ENCODE assay signal across 26 mouse cellular contexts in genomic region chrX:19219727-19220126, GRCm38 (mm10).
DNase-seq lines count a peak whose midpoint lies in the region; ATAC-seq lines count a peak whose summit lies in the region.
"Had no signal": no experiment of that assay in that cellular context is flagged by ENCODE, and none has a peak within 500 bp of the region (broad histone marks: within the 10 kb centered on the region; RNA-seq: fewer than 3 reads in every experiment).

No protein-coding gene starts in this region.

- H3K4me3 ChIP-seq in liver, embryonic 16.5 days (ENCODE audit: low read depth, low read length): no peak overlapping the region
- no peak overlapping the region for H3K4me3 ChIP-seq in forebrain, embryonic 10.5 days
- H3K4me3 ChIP-seq: intestine, embryonic 15.5 days; midbrain, embryonic 13.5 days had no signal

- no peaks in the 10 kb centered on the region for H3K27me3 ChIP-seq in liver, embryonic 16.5 days (ENCODE audit: control insufficient read depth, insufficient read depth, low read depth, low read length)
- no peaks in the 10 kb centered on the region for H3K27me3 ChIP-seq in forebrain, embryonic 10.5 days (ENCODE audit: poor library complexity, severe bottlenecking)
- H3K27me3 ChIP-seq: intestine, embryonic 15.5 days; megakaryocyte, embryonic 14.5 days; midbrain, embryonic 13.5 days had no signal

- H3K9me3 ChIP-seq in liver, embryonic 16.5 days (replicated peaks; ENCODE audit: control insufficient read depth, low read length): no peaks in the 10 kb centered on the region
- no peaks in the 10 kb centered on the region for H3K9me3 ChIP-seq in forebrain, embryonic 10.5 days
- H3K9me3 ChIP-seq: intestine, embryonic 15.5 days; megakaryocyte, embryonic 14.5 days; midbrain, embryonic 13.5 days had no signal

- H3K36me3 ChIP-seq in liver, embryonic 16.5 days (ENCODE audit: control insufficient read depth, insufficient read depth): no peaks in the 10 kb centered on the region
- H3K36me3 ChIP-seq in forebrain, embryonic 10.5 days (replicated peaks): no peaks in the 10 kb centered on the region
- H3K36me3 ChIP-seq: intestine, embryonic 15.5 days; midbrain, embryonic 13.5 days had no signal

- H3K4me1 ChIP-seq in liver, embryonic 16.5 days (ENCODE audit: control insufficient read depth, low read depth, low read length): no peaks in the 10 kb centered on the region
- H3K4me1 ChIP-seq in forebrain, embryonic 10.5 days: no peaks in the 10 kb centered on the region
- H3K4me1 ChIP-seq: intestine, embryonic 15.5 days; midbrain, embryonic 13.5 days had no signal

- 28% methylated on average over 2 of the region's 2 CpGs for WGBS in liver, embryonic 16.5 days (ENCODE audit: insufficient replicate concordance)
- WGBS in forebrain, embryonic 10.5 days: 82% methylated on average over 2 of the region's 2 CpGs

- no peak overlapping the region for H3K4me2 ChIP-seq in liver, embryonic 16.5 days (ENCODE audit: low read depth, low read length)
- H3K4me2 ChIP-seq: intestine, embryonic 15.5 days; midbrain, embryonic 13.5 days had no signal

- DNase-seq in 416B (ENCODE audit: low read depth) (peak; percentile 36), MEL-GATA-1-ER (ENCODE audit: extremely low read depth, low read depth) (peak; percentile 83)
- DNase-seq in forebrain, embryonic 10.5 days (ENCODE audit: extremely low spot score, low spot score): no peak
- no peak for DNase-seq in Muller cell, postnatal 12 days (ENCODE audit: inconsistent ontology term)
- no peak for DNase-seq in cerebellum, adult 9-10 months
- DNase-seq in layer of hippocampus, adult 11-12 months (ENCODE audit: low spot score): no peak
- DNase-seq: adrenal gland, postnatal 10 days; cerebellum, adult 11-12 months; cerebellum, postnatal 25 days; forebrain, postnatal 0 days; gastrocnemius, postnatal 10 days; kidney, adult 2 months; kidney, postnatal 4 days; lung, postnatal 36 days; right cerebral cortex, postnatal 25 days; spleen, adult 18-20 months; thymus, postnatal 25 days had no signal

- peak; percentile 63 for ATAC-seq in erythroid progenitor cell, adult 5-6 weeks (replicated peaks; ENCODE audit: low FRiP score, poor library complexity, severe bottlenecking)
- ATAC-seq in liver, embryonic 16.5 days (ENCODE audit: low read depth): peak; percentile 78
- ATAC-seq: CD4-positive, CD25-positive, alpha-beta regulatory T cell, adult 4 months; forebrain, postnatal 0 days; hindbrain, embryonic 16.5 days; intestine, embryonic 15.5 days; midbrain, embryonic 13.5 days; Patski had no signal

- H3K9ac ChIP-seq in liver, embryonic 16.5 days (ENCODE audit: low read depth, low read length): no peak overlapping the region
- H3K9ac ChIP-seq: forebrain, postnatal 0 days; intestine, embryonic 15.5 days; midbrain, embryonic 13.5 days had no signal

- no peak overlapping the region for H3K27ac ChIP-seq in liver, embryonic 16.5 days (ENCODE audit: low read length)
- H3K27ac ChIP-seq in forebrain, embryonic 10.5 days: no peak overlapping the region
- H3K27ac ChIP-seq: intestine, embryonic 15.5 days; kidney, postnatal 0 days; midbrain, embryonic 13.5 days had no signal

Comparison
In these comparisons a context has a peak if more than half of its experiments do, and no peak if none do; other contexts are left out.
1. DNase-seq: peak in 416B (single experiment) and MEL-GATA-1-ER (single experiment); none in forebrain, embryonic 10.5 days (single experiment), Muller cell, postnatal 12 days (single experiment), cerebellum, adult 9-10 months (single experiment) and layer of hippocampus, adult 11-12 months (single experiment).